Mouse (Mus musculus) CH12F3 (cell line): ENCODE measurements around the gene Lrrc49.

Source experiments
- in situ Hi-C: fragments of 300-500 bp; cut with MboI; formaldehyde crosslinking; loops from 2 replicates; pipeline ENCODE4 v1.14.3; 2020; ENCODE audit warnings: low sequenced_read_pairs

The Lrrc49 gene

GRCm38 (mm10) chr9:60687891-60688324 lies at the start of gene Lrrc49:
Gene Lrrc49, minus strand, starts transcription at chr9:60688158.
- in situ Hi-C loops, result no loop called here

GRCm38 (mm10) chr9:60734321-60734720 lies 46.4 kb upstream of the Lrrc49 start:
- in situ Hi-C loops, result no loop called here

DNA sequence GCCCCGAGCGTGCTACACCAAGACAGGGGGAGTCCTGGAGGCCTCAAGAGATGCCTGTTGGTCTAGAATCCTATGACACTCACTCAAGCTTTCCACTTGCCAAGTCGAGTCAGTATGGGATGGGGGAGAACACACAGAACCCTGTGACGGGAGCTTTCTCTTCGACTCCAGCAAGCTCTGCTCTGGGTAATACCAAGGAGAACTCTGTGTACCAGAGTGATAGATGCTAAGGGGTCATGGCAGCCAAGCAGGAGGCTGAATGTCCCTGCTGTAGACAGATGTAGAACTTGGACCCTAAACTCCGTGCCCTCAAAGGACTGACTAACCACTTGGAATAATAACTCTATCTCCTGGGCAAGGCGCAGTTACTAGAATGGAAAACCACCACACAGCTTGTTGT lies 37.0 kb upstream of the Lrrc49 start:
- in situ Hi-C loops, result no loop called here

DNA sequence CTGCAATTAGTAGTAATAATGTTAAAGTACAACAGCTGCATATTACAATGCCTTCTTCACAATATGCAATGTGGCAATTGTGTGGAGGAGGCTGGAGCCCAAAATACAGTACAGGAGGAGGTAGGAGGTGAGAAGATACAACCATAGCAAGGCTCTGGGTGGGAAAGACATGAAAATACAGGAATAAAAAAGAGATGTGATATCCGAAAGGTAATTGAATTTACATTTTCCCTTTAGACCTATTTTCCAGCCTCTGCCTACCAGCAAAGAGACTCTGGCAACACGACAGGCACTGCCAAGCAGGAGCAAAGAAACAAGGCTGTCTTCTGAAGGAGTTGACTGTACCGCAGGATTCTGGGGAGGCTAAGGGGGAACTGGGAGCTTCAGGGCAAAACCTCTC lies 31.7 kb upstream of the Lrrc49 start:
- in situ Hi-C loops, result no loop called here

- in situ Hi-C loops, result no loop called here
Observed at GRCm38 (mm10) chr9:60718284-60718683, 30.3 kb upstream of the Lrrc49 start.

GRCm38 (mm10) chr9:60715828-60716227 lies 27.9 kb upstream of the Lrrc49 start:
- in situ Hi-C loops, result no loop called here

DNA sequence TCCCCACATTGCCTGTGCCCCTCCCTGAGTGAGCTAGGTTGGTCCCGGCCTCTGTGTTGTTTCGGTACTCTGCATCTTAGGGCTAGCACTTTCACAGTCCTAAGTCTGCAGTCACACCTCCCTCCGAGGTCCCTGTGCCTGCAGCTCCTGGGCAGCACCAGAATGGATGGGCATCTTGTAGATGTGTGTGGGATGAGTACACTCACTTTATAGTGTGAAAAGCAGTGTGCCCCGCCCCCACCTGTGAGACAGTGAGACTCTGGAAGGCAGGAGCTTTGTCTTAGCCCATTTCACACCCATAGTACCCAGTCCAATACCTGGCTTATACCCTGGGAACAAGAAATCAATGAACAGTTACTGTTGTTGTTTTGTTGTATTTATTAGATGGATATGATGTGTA lies 27.3 kb upstream of the Lrrc49 start:
- in situ Hi-C loops, result no loop called here

DNA sequence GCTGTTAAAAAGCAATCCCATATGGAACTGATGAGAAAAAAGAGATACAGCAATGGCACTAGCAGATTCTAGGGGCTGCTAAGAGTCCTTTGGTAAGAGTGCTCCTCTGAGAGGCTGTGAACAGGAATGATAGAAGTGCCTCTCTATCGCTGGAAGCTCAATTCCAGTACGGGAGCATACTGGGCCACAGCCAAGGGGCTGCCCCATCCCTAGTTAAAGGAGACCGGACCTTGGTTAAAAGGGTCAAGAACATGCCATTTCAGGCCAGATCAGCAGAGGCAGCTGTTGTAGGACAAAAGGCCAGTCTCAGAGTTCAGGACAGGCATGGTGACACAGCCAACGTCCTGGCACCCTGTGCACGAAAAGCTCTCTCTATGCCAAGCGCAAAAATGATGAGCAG lies 26.2 kb upstream of the Lrrc49 start:
- in situ Hi-C loops, result no loop called here

GRCm38 (mm10) chr9:60713616-60714015 lies 25.7 kb upstream of the Lrrc49 start:
- in situ Hi-C loops, result no loop called here

GRCm38 (mm10) chr9:60712771-60713541 lies 25.0 kb upstream of the Lrrc49 start, which contains the start of gene Larp6:
Gene Larp6, plus strand, starts transcription at chr9:60712989.
- in situ Hi-C loops, result no loop called here

- in situ Hi-C loops, result no loop called here
Observed at GRCm38 (mm10) chr9:60712011-60712410, 24.1 kb upstream of the Lrrc49 start.

- in situ Hi-C loops, result no loop called here
Observed at GRCm38 (mm10) chr9:60709721-60710120, 21.8 kb upstream of the Lrrc49 start.

DNA sequence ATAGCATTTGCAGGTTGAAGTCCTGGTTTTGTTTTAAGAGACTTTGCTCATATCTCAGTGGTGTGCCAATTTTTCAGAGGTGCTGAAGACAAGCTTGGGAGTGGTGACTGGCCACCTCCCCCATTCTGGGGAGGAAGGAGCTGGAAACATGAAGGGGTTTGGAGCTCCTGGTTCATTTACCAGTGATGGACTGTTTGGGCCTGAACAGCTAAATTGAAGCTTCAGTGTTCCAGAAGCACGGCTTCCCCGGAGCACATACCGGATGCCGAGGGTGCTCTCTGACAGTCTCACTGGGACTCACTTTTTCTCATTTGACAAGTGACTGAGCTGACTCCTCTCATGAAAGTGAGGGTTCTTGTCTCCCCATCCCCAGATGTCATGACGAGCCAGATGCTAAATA lies 20.6 kb upstream of the Lrrc49 start:
- in situ Hi-C loops, result no loop called here

- in situ Hi-C loops, result no loop called here
Observed at GRCm38 (mm10) chr9:60707594-60707993, 19.6 kb upstream of the Lrrc49 start.

DNA sequence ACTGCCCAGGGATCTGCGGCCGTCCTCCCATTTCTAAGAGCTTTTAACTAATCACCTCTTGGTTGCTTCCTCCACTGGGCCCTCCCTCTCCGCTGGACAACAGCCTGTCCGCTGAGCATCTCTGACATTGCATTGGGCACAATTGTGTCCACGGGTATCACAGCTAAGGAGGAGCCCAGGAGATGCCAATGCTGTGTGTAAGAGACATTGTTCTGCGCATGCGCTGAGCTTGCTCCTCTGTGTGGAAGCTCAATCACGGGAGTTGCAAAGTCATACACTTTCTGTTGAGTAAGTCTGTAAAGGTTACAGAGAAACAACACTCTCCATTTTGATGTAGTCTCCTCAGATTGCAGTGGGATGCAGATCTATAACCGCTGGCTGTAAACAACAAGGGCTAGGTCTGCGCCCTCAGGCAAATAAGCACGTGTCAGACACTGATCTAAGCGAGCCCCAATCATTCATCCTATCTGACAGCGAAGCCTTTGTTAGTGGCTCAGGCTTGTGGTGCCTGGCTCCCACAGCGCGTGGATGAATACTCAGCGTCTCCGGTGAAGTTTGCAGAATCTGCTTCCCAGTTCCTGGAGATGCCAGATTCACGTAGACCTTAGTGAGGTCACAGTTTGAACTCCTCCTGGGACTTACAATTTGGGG lies 11.7 kb upstream of the Lrrc49 start:
- in situ Hi-C loops, result no loop called here

DNA sequence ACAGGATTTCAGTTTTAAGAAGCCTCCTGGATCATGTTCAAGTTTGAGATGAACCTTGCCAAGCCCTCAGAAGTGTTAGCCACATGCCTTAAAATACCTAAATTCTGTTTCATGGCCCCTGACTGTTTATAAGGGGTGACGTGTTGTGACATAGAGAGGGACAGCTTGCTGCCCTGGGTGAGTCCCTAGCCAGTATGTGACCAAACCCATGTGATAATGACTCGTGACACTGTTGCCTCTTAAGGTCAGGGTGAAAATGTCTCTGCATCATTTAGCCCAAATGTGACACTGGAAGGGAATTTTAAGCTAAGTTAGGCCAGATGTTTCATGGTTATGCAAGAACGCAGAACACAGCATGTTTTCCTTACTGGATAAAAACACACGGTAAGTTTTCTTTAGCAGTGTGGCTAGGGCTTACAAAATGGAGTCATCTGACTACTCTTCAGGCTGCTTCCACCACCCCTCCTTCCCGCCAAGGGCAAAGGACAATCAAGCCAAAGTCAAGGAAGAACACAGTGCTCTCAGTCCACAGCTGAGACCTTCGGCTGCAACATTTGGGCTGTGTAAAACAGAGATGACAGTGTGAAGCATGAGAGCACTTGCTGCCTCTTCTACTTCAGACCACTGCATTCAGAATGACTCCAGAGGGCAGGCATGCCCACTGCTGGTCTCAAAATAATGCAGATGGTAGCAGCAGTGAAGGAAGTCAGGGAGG lies 8.5 kb upstream of the Lrrc49 start:
- in situ Hi-C loops, result no loop called here

- in situ Hi-C loops, result no loop called here
Observed at GRCm38 (mm10) chr9:60693986-60694385, 6.0 kb upstream of the Lrrc49 start.

- in situ Hi-C loops, result no loop called here
Observed at GRCm38 (mm10) chr9:60692624-60693023, 4.7 kb upstream of the Lrrc49 start.

DNA sequence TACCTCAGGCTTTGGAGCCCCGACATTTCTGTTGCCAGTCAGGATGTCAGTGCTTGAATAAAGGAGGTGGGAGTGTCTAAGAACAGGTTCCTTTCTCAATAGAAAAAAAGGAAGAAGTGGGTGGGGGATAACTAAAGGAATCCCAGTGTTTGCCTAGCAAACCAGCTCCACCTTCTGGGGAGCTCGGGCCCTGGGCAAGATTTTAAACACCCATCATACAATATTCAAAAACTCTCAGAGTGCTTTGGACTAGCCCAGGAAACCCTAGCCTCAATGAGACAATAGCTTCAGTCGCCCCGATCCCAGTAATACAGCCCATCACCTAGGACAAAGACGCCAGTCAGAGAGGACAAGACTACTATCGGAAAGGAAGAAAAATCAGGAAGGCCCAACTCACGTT lies 543 bp downstream of the Lrrc49 start:
- in situ Hi-C loops, result no loop called here

GRCm38 (mm10) chr9:60682753-60683152 lies 5.2 kb downstream of the Lrrc49 start:
- in situ Hi-C loops, result no loop called here

DNA sequence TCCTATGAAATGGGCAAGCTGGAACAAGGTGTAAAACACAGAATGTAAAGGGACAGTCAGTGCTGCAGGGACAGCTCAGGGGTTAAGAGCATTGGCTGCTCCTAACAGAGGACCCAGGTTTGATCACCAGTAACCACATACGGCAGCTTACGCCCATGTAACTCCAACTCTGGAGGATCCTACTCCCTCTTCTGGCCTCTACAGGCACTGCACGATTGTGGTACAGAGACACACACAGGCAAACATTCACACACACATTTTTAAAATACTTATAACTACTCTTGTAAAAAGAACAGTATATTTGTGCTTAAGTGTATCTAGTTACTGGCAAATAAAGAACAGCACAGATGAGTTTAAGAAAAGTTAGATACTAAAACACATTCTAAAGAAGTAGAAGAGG lies 7.0 kb downstream of the Lrrc49 start:
- in situ Hi-C loops, result no loop called here

DNA sequence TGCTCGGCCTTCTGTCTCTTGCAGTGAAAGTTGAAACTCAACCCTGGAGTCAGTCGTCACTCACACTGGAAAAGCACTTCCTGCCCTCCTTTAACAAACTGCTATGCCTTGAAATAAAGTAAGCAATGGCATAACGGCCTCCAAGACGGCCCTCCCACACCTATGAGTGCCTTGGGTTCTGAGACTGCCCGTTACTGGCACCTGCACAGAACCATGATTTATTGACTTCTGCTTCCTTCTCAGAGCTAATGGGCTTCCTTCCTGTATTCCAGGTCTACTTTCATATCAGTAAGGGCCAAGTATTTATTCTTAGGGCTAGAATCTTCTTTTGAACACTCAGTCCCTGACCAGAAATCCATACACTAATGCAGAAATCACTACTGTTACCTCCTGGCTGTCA lies 9.0 kb downstream of the Lrrc49 start:
- in situ Hi-C loops, result no loop called here
